Mouse (Mus musculus) liver, embryonic 11.5 days (tissue): Measurements from ENCODE around the gene Nrip2. TPM values are rescaled to one million over a fixed set of nuclear protein-coding genes. Genes with fewer than 3 reads are reported as not detected.

Source experiments
- ATAC-seq: fragments of 200-750 bp; cut with Nextera tagmentation; replicated peaks from 2 replicates; pipeline ENCODE4 v1.8.0; 2017; ENCODE audit warnings: moderate number of reproducible peaks, mild to moderate bottlenecking, moderate TSS enrichment, moderate library complexity; ENCODE audit not compliant: low FRiP score
- DNase-seq: peaks from one replicate; pipeline ENCODE4 v3.0.0-alpha.2; 2017; ENCODE audit warnings: low spot score
- H3K27ac ChIP-seq: fragments of 300-500 bp; sonication (generic); 2 replicates; pipeline ENCODE4 v1.5.1; 2014; ENCODE audit warnings: mild to moderate bottlenecking, low read depth, low read length, control low read depth
- H3K27me3 ChIP-seq: fragments of 300-500 bp; sonication (generic); replicated peaks from 2 replicates; pipeline ENCODE4 v1.6.1; 2014; ENCODE audit warnings: low read length, mixed read lengths; ENCODE audit not compliant: control insufficient read depth, insufficient read depth
- H3K36me3 ChIP-seq: fragments of 300-500 bp; sonication (generic); 2 replicates; pipeline ENCODE4 v1.6.1; 2014; ENCODE audit warnings: mild to moderate bottlenecking, low read length, moderate library complexity, mixed read lengths; ENCODE audit not compliant: control insufficient read depth, insufficient read depth
- H3K4me1 ChIP-seq: fragments of 300-500 bp; sonication (generic); replicated peaks from 2 replicates; pipeline ENCODE4 v1.6.1; 2014; ENCODE audit warnings: low read length, mixed read lengths; ENCODE audit not compliant: control insufficient read depth, insufficient read depth
- H3K4me2 ChIP-seq: fragments of 300-500 bp; sonication (generic); 2 replicates; pipeline ENCODE4 v1.6.1; 2014; ENCODE audit warnings: mild to moderate bottlenecking, control low read depth, moderate library complexity
- H3K4me3 ChIP-seq: fragments of 300-500 bp; sonication (generic); 2 replicates; pipeline ENCODE4 v1.5.1; 2014; ENCODE audit warnings: low read depth, low read length, control low read depth
- H3K9ac ChIP-seq: fragments of 300-500 bp; sonication (generic); 2 replicates; pipeline ENCODE4 v1.6.1; 2014; ENCODE audit warnings: low read depth, low read length, control low read depth
- H3K9me3 ChIP-seq: fragments of 300-500 bp; sonication (generic); 2 replicates; pipeline ENCODE4 v1.6.1; 2016; ENCODE audit warnings: low read length, inconsistent platforms, mixed read lengths; ENCODE audit not compliant: control insufficient read depth
- WGBS: fragments of 180-500 bp; shearing (Covaris S2); extraction: QIAGEN DNeasy Blood & Tissue Kit; methylation state at CpG from one replicate; pipeline ENCODE4 v1.1.7; 2014; 5-methylcytosine and 5-hydroxymethylcytosine counted together
- polyA plus RNA-seq: library from polyadenylated mRNA; unstranded; fragments of >200 nt; fragmentation: Nextera tagmentation; extraction: Ambion mirVana; gene quantifications from 2 replicates; pipeline ENCODE4 v1.2.1, GENCODE M21; 2014

The Nrip2 gene
- polyA plus RNA-seq, 1 experiment from 2014 or later: 3.5 TPM

DNA sequence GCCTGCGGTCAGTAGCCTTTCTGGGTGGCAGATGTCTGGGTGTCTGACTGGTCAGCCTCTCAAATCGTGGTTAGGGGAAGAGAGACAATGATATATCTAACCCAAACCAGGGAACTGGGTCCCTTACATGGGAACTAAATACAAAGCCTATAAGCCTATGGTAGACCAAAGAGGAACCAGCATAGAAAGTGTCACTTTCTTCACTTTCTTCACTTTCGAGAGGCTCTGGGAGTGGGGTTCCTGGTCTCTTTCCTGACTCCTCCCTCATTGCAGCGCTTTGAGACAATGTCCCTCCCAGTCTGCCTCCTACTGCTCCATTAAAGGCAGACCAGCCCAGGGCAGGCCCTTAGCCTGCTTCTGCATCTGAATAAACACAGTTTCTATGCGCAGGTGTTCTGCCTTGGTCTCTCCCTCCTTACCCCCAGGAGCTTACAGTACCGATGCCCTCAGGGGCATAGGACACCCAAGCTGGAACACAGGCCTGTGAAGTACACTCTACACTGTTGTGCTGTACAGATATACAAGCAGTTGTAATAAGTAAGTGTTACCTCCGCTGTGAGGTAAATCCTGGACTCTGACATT lies 9.5 kb downstream of the Nrip2 start:
- DNase-seq (no peak), ATAC-seq (no peak)
- Histone ChIP-seq H3K4me1 (no peaks in the 10 kb centered on the region), H3K4me3 (no peak overlapping the region), H3K9me3 (no peaks in the 10 kb centered on the region), H3K36me3 (peaks cover 31% of the 10 kb centered on the region), H3K4me2 (no peak overlapping the region), H3K9ac (no peak overlapping the region), H3K27me3 (no peaks in the 10 kb centered on the region), H3K27ac (no peak overlapping the region)
- 87% methylated on average over 7 of the region's 7 CpGs for WGBS

DNA sequence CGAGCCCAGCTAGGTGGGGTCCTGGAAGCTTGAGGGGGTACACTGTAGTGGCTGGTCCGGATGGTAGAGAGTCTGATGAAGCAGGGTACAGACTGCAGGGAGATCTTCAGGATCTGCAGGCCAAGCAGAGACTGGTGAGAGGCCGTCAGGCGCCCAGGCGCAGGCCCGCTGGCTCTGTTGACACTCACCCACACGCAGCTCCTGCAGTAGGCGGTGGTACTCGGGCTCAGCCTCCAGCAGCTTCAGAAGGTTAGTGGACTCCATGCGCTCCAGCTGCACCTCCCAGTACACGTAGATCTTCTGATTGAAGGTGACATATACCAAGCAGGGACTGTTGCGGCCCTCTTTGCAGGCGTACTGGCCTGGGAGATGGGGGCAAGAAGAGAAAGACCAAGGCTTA lies 11.2 kb downstream of the Nrip2 start:
- peaks cover 31% of the 10 kb centered on the region for H3K36me3 ChIP-seq
- H3K4me3 ChIP-seq: no peak overlapping the region
- H3K9me3 ChIP-seq: no peaks in the 10 kb centered on the region
- no peak for DNase-seq
- H3K27me3 ChIP-seq: no peaks in the 10 kb centered on the region
- H3K27ac ChIP-seq: no peak overlapping the region
- WGBS: 92% methylated on average over 13 of the region's 13 CpGs
- H3K4me1 ChIP-seq: no peaks in the 10 kb centered on the region
- no peak overlapping the region for H3K4me2 ChIP-seq
- no peak for ATAC-seq
- no peak overlapping the region for H3K9ac ChIP-seq

DNA sequence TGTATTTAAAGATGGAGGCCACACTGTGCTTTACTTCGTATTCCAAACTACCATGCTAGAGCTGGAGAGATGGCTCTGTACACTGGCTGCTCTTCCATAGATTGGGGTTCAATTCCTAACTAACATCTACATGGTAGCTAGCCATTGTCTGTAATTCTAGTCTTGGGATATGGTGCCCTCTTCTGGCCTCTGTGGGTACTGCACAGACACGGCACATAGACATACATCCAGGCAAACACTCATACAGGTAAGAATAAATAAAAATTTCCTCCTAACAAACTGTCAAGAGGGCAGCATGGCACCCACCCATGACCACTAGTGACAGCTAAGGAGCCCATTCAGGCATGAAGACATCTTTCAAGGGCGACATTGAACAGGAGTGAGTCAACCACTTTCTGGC lies 12.0 kb downstream of the Nrip2 start:
- Histone ChIP-seq H3K9me3 (no peaks in the 10 kb centered on the region), H3K27ac (no peak overlapping the region), H3K36me3 (peaks cover 34% of the 10 kb centered on the region), H3K4me1 (no peaks in the 10 kb centered on the region), H3K9ac (no peak overlapping the region), H3K4me3 (no peak overlapping the region), H3K4me2 (no peak overlapping the region), H3K27me3 (no peaks in the 10 kb centered on the region)
- 18% methylated on average over 3 of the region's 3 CpGs for WGBS
- ATAC-seq (peak; percentile 62), DNase-seq (peak; percentile 73)

DNA sequence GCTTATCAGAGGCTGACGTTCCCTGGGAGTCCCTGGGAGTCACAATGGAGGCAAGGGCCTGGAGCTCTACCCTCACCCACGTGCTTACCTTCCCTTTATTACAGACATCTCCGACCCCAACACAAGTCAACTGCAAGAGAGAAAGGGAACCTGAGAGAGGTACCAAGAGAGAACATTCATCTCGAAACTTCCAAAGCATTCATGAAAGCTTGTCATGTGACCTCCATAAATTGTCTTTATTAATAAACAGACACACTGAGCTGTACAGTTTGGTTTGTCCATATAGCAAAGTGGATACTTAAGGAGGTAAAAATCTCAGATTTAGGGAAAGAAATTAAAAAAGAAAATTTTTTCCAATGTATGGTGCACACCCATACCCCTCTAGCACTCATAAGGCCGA lies 17.1 kb downstream of the Nrip2 start:
- no peaks in the 10 kb centered on the region for H3K27me3 ChIP-seq
- H3K9ac ChIP-seq: no peak overlapping the region
- no peak overlapping the region for H3K27ac ChIP-seq
- DNase-seq (no peak), ATAC-seq (no peak)
- peaks cover 17% of the 10 kb centered on the region for H3K36me3 ChIP-seq
- H3K9me3 ChIP-seq: no peaks in the 10 kb centered on the region
- H3K4me3 ChIP-seq: no peak overlapping the region
- H3K4me1 ChIP-seq: no peaks in the 10 kb centered on the region
- 82% methylated on average over 5 of the region's 5 CpGs for WGBS
- H3K4me2 ChIP-seq: no peak overlapping the region

GRCm38 (mm10) chr6:128418076-128418475 lies 19.0 kb downstream of the Nrip2 start:
- Histone ChIP-seq H3K27me3 (no peaks in the 10 kb centered on the region), H3K27ac (no peak overlapping the region), H3K4me1 (no peaks in the 10 kb centered on the region), H3K4me2 (no peak overlapping the region), H3K9me3 (no peaks in the 10 kb centered on the region), H3K36me3 (peaks cover 7% of the 10 kb centered on the region; the same call in 1 of the 2 replicates), H3K4me3 (no peak overlapping the region), H3K9ac (no peak overlapping the region)
- ATAC-seq: no peak
- WGBS: 84% methylated on average over 1 of the region's 1 CpGs
- DNase-seq: no peak

GRCm38 (mm10) chr6:128421036-128421435 lies 21.9 kb downstream of the Nrip2 start:
- H3K9me3 ChIP-seq: no peaks in the 10 kb centered on the region
- no peak overlapping the region for H3K27ac ChIP-seq
- H3K4me1 ChIP-seq: peaks cover 6% of the 10 kb centered on the region; the same call in 1 of the 2 replicates
- 78% methylated on average over 2 of the region's 2 CpGs for WGBS
- ATAC-seq (no peak), DNase-seq (no peak)
- no peaks in the 10 kb centered on the region for H3K27me3 ChIP-seq
- H3K4me3 ChIP-seq: no peak overlapping the region
- no peak overlapping the region for H3K4me2 ChIP-seq
- no peak overlapping the region for H3K9ac ChIP-seq
- peaks cover 2% of the 10 kb centered on the region; the same call in 1 of the 2 replicates for H3K36me3 ChIP-seq

- Histone ChIP-seq H3K27me3 (no peaks in the 10 kb centered on the region), H3K27ac (no peak overlapping the region), H3K4me1 (peaks cover 6% of the 10 kb centered on the region; the same call in 1 of the 2 replicates), H3K4me3 (no peak overlapping the region), H3K4me2 (no peak overlapping the region), H3K9me3 (no peaks in the 10 kb centered on the region), H3K9ac (no peak overlapping the region), H3K36me3 (peaks cover 2% of the 10 kb centered on the region; the same call in 1 of the 2 replicates)
- ATAC-seq (no peak), DNase-seq (no peak)
- 85% methylated on average over 3 of the region's 3 CpGs for WGBS
Measured at GRCm38 (mm10) chr6:128421480-128421879, 22.4 kb downstream of the Nrip2 start.

DNA sequence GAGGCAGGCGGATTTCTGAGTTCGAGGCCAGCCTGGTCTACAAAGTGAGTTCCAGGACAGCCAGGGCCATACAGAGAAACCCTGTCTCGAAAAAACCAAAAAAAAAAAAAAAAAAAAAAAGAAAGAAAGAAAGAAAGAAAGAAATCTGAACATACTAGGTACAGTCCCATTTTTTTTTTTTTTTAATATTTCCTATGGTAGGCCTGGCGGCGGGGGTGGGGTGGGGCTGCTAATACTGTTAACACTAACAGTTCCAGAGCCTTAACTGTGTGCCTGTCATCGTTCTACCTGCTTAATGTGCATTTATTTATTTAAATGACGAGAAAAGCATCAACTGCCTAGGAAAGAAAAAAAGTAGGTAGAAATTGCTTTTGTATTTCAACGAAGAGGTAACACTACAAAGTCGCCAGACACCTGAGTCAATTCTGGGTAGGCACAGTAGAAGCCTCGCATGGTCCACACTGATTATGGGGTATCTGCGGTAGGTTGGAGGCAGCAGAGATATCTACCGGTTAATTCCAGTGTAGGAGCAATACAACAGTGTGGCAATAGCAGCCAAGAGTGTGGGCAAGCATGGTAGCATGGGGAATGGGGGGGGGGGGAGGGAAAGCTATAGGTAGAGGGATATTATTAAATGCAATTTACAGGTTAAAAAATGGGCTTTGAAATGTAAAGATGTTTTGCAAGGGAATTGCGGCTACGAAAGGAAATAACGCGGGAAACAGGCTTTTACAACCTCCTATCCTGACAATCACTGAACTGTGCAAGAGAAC lies 24.6 kb downstream of the Nrip2 start:
- Histone ChIP-seq H3K27me3 (no peaks in the 10 kb centered on the region), H3K9me3 (no peaks in the 10 kb centered on the region), H3K4me2 (peak overlapping the region; percentile 78), H3K27ac (peak overlapping the region; percentile 93), H3K9ac (peak overlapping the region; percentile 84), H3K4me1 (peaks cover 6% of the 10 kb centered on the region; the same call in 1 of the 2 replicates), H3K36me3 (peaks cover 4% of the 10 kb centered on the region; the same call in 1 of the 2 replicates), H3K4me3 (peak overlapping the region; percentile 67)
- DNase-seq (no peak), ATAC-seq (peak; percentile 86)
- WGBS: 32% methylated on average over 15 of the region's 16 CpGs
